Mouse (Mus musculus) adrenal gland, adult (tissue): ENCODE measurements around the gene Cyp4a31.
"Not testable (repeated sequence)": the region's sequence is repeated elsewhere in the genome, so short reads cannot be mapped to it uniquely, and the experiment has no call there.

ENCODE experiments used
- DNase-seq, 2 experiments: peaks; one replicate each; pipeline ENCODE4 v3.0.0; 2022 to 2023; ENCODE audit warnings: low spot score in 1 of 2; ENCODE audit not compliant: inconsistent age in 2 of 2

Cyp4a31 gene

GRCm38 (mm10) chr4:115563401-115563800 is at the start of gene Cyp4a31:
Gene Cyp4a31, plus strand, starts transcription at chr4:115563649.
- no peak for DNase-seq

- DNase-seq: peak; percentile 19 to 36
Observed at GRCm38 (mm10) chr4:115513964-115514363, 49.5 kb upstream of the Cyp4a31 start.

GRCm38 (mm10) chr4:115518000-115518399 is 45.4 kb upstream of the Cyp4a31 start, which contains the start of gene Cyp4a10:
Gene Cyp4a10, plus strand, starts transcription at chr4:115518264.
- not testable (repeated sequence) for DNase-seq

- peak in 1 of 2 experiments; percentile 26 for DNase-seq
Observed at GRCm38 (mm10) chr4:115519444-115519843, 44.0 kb upstream of the Cyp4a31 start.

- DNase-seq: no peak
Observed at GRCm38 (mm10) chr4:115521766-115522165, 41.7 kb upstream of the Cyp4a31 start.

- DNase-seq: no peak
Observed at GRCm38 (mm10) chr4:115545101-115545500, 18.3 kb upstream of the Cyp4a31 start.

GRCm38 (mm10) chr4:115546141-115546828 is 17.2 kb upstream of the Cyp4a31 start:
- peak; percentile 10 to 38 for DNase-seq

GRCm38 (mm10) chr4:115552726-115553125 is 10.7 kb upstream of the Cyp4a31 start:
- DNase-seq: no peak

- DNase-seq: no peak
Observed at GRCm38 (mm10) chr4:115555513-115555912, 7.9 kb upstream of the Cyp4a31 start.

- DNase-seq: no peak
Observed at GRCm38 (mm10) chr4:115557861-115558561, 5.4 kb upstream of the Cyp4a31 start.

- not testable (repeated sequence) for DNase-seq
Observed at GRCm38 (mm10) chr4:115561236-115561635, 2.2 kb upstream of the Cyp4a31 start.

- DNase-seq: not testable (repeated sequence)
Observed at GRCm38 (mm10) chr4:115564469-115565225, 1.2 kb downstream of the Cyp4a31 start.

- no peak for DNase-seq
Observed at GRCm38 (mm10) chr4:115575255-115575654, 11.8 kb downstream of the Cyp4a31 start.

- DNase-seq: peak in 1 of 2 experiments; percentile 31
Observed at GRCm38 (mm10) chr4:115575776-115576175, 12.3 kb downstream of the Cyp4a31 start.

GRCm38 (mm10) chr4:115583036-115583435 is 19.6 kb downstream of the Cyp4a31 start:
- peak in 1 of 2 experiments; percentile 27 for DNase-seq

GRCm38 (mm10) chr4:115596357-115596756 is 32.9 kb downstream of the Cyp4a31 start:
- no peak for DNase-seq

- DNase-seq: peak in 1 of 2 experiments; percentile 29
Observed at GRCm38 (mm10) chr4:115596824-115597336, 33.4 kb downstream of the Cyp4a31 start.

GRCm38 (mm10) chr4:115600611-115601010 is 37.2 kb downstream of the Cyp4a31 start, which contains the start of gene Cyp4a32:
Gene Cyp4a32, plus strand, starts transcription at chr4:115600969.
- not testable (repeated sequence) for DNase-seq

GRCm38 (mm10) chr4:115614005-115614404 is 50.6 kb downstream of the Cyp4a31 start:
- no peak for DNase-seq

- not testable (repeated sequence) for DNase-seq
Observed at GRCm38 (mm10) chr4:115625560-115625959, 62.1 kb downstream of the Cyp4a31 start.
